Mouse (Mus musculus): ENCODE results near the gene Babam2. TPM values are rescaled to one million over a fixed set of nuclear protein-coding genes. Genes with fewer than 3 reads are reported as not detected.

Babam2 gene
- total RNA-seq, 2 experiments from 2014 or later, result 39.5 to 45.2 TPM

- H3K4me3 ChIP-seq, result no peak overlapping the region
- intact Hi-C loops (cut with DNase I), result no loop called here
- no peak for DNase-seq (ENCODE audit: extremely low spot score in 1 of 2, low spot score in 2 of 2)
- TF ChIP-seq CTCF (IDR thresholded peaks at IDR 0.05), result no peak
- no peak overlapping the region for H3K27ac ChIP-seq
Observed at GRCm38 (mm10) chr5:31905808-31906207, 208.3 kb downstream of the Babam2 start.

GRCm38 (mm10) chr5:31906286-31906951 is 208.9 kb downstream of the Babam2 start:
- Histone ChIP-seq H3K4me3 (no peak overlapping the region), H3K27ac (no peak overlapping the region)
- no peak for TF ChIP-seq CTCF (IDR thresholded peaks at IDR 0.05)
- intact Hi-C loops (cut with DNase I), result no loop called here
- no peak for DNase-seq (ENCODE audit: extremely low spot score in 1 of 2, low spot score in 2 of 2)

DNA sequence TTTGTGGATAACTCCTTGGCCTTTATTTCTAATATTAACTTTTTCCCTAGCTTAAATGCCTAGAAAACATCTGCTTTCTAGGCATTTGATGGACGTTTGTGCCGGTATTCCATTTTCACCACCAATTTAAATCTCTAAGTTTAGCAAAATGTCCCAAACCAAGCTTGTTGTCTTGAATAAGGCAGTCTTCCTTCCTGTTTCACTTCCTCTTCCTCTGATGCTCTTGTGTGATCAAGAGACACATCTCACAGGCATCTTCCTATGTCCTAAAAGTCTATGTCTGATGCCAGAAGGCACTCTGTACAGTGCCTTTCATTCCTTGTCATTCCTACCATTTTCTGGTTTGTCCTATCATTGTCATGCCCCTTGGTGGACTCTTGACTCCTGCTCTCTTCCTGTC is 210.5 kb downstream of the Babam2 start:
- Histone ChIP-seq H3K4me3 (no peak overlapping the region), H3K27ac (no peak overlapping the region)
- intact Hi-C loops (cut with DNase I), result no loop called here
- TF ChIP-seq CTCF (IDR thresholded peaks at IDR 0.05), result no peak
- no peak for DNase-seq (ENCODE audit: extremely low spot score in 1 of 2, low spot score in 2 of 2)

DNA sequence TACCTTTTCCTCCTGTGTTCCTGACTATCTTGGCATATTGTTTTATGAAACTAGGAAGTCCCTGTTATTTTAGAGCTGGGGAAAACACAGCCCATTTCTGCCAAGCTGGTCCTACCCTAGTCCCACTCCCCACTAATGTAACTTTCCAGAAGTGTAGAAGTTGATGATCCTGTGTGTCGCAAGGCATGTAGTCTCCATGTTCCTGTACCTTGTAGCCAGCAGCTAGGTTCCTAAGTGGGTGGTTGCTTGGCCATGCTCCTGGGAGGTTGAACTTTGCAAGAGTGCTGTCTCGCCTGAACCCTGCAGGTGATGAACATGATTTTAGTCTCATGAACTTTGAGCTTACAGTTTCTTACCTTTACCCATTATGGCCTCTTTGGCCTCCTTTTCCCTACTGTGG is 211.3 kb downstream of the Babam2 start:
- no peak for TF ChIP-seq CTCF (IDR thresholded peaks at IDR 0.05)
- no peak overlapping the region for H3K4me3 ChIP-seq
- intact Hi-C loops (cut with DNase I), result no loop called here
- DNase-seq (ENCODE audit: extremely low spot score in 1 of 2, low spot score in 2 of 2), result no peak
- H3K27ac ChIP-seq, result no peak overlapping the region

GRCm38 (mm10) chr5:31916241-31916640 is 218.8 kb downstream of the Babam2 start:
- no peak for TF ChIP-seq CTCF (IDR thresholded peaks at IDR 0.05)
- intact Hi-C loops (cut with DNase I), result no loop called here
- Histone ChIP-seq H3K4me3 (no peak overlapping the region), H3K27ac (no peak overlapping the region)
- no peak for DNase-seq (ENCODE audit: extremely low spot score in 1 of 2, low spot score in 2 of 2)

DNA sequence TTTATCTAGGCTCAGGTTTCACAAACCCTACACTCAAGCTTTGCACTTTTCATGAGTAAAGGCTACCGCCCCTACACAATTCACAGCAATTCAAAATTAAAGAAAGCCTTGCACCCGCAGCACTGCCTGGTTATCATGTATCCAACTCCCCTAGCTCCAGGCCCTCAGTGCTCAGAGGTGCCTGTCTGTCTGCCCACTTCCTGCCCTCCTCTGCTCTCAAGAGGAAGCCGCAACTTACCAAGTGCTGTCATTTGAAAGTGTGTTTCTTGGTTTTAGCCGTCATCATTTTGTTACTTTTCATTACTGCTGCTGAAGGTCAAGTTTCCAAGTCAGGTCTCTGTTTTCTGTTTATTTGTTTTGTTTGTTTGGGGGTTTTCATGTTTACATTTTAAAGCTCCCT is 221.1 kb downstream of the Babam2 start:
- TF ChIP-seq CTCF (IDR thresholded peaks at IDR 0.05), result no peak

DNA sequence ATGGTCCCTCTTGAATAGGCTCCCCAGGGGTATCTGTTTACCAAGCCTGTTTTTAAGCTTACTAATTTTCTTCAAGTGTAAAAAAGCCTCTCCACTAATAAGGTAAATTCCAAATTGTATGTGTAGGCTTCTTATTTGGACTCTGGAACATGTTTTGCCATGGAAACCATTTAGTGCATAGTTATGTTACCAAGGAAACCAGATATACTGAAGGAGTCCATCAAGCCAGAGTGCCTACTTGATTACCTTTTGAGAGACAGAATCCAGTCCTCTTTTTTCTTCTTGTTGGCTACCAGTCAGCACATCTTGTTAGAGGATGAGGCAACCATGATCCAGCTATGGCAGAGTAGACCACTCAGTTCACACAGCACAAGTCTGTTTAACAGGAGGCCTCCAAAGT is 222.6 kb downstream of the Babam2 start:
- Histone ChIP-seq H3K4me3 (no peak overlapping the region), H3K27ac (no peak overlapping the region)
- no peak for DNase-seq (ENCODE audit: extremely low spot score in 1 of 2, low spot score in 2 of 2)
- intact Hi-C loops (cut with DNase I), result no loop called here
- TF ChIP-seq CTCF (IDR thresholded peaks at IDR 0.05), result no peak

More for the DNA sequence above, 221.1 kb downstream of the Babam2 start:
- no peak for DNase-seq (ENCODE audit: extremely low spot score in 1 of 2, low spot score in 2 of 2)
- Histone ChIP-seq H3K4me3 (no peak overlapping the region), H3K27ac (no peak overlapping the region)
- intact Hi-C loops (cut with DNase I), result no loop called here

DNA sequence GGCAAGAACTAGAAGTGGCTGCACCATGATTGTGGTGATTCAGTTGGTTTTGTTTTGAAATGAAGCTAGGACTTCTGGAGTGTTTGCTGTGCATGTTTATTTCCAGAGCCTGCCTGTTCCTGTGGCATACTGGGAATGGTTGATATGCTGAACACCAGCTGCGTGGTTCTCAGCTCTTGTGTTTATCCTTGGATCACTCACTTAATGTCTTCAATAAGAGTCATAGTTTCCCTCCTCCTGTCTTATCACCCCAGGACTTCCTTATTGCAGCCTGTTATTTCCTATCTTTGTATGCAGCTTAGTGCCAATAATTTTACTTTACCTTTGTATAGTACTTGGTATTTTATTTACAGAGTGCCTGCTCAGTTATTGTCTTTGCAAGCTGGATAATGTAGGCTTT is 223.4 kb downstream of the Babam2 start:
- Histone ChIP-seq H3K27ac (no peak overlapping the region), H3K4me3 (no peak overlapping the region)
- intact Hi-C loops (cut with DNase I), result no loop called here
- no peak for DNase-seq (ENCODE audit: extremely low spot score in 1 of 2, low spot score in 2 of 2)
- TF ChIP-seq CTCF (IDR thresholded peaks at IDR 0.05), result no peak

GRCm38 (mm10) chr5:31924075-31924474 is 226.6 kb downstream of the Babam2 start:
- intact Hi-C loops (cut with DNase I), result no loop called here
- no peak for TF ChIP-seq CTCF (IDR thresholded peaks at IDR 0.05)

GRCm38 (mm10) chr5:31926551-31926950 is 229.1 kb downstream of the Babam2 start:
- intact Hi-C loops (cut with DNase I), result loop anchor here (5.0 kb wide), 1 partner anchor 211 kb away; the partner anchor contains the start of gene Fosl2

More at GRCm38 (mm10) chr5:31924075-31924474, 226.6 kb downstream of the Babam2 start:
- Histone ChIP-seq H3K27ac (no peak overlapping the region), H3K4me3 (no peak overlapping the region)
- DNase-seq (ENCODE audit: extremely low spot score in 1 of 2, low spot score in 2 of 2), result no peak

DNA sequence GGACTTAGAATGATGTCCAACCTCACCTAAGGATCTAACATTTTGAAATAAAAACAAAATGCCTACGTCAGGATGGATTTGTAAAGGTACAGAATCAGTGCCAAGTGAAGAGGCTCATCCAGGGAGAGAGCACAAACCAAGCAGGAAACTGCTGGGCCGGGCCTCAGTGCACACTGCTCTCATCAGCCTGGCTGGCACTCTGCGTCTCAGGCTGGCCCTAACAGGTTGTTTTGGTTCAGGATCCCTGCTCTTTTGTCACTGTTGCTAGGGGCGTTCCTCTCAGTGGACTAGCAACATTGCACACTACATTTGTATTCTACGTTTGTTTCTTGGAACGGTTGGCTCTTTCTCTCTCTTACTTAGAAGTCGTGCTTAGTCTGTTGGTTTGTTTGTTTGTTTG is 231.5 kb downstream of the Babam2 start:
- Histone ChIP-seq H3K27ac (no peak overlapping the region), H3K4me3 (no peak overlapping the region)
- intact Hi-C loops (cut with DNase I), result loop anchor here (5.0 kb wide), 1 partner anchor 208 kb away; the partner anchor contains the start of gene Fosl2
- TF ChIP-seq CTCF (IDR thresholded peaks at IDR 0.05), result no peak
- DNase-seq (ENCODE audit: extremely low spot score in 1 of 2, low spot score in 2 of 2), result peak in 1 of 2 experiments; percentile 18

More at GRCm38 (mm10) chr5:31926551-31926950, 229.1 kb downstream of the Babam2 start:
- H3K4me3 ChIP-seq, result no peak overlapping the region
- peak; percentile 47 for TF ChIP-seq CTCF (IDR thresholded peaks at IDR 0.05)
- no peak for DNase-seq (ENCODE audit: extremely low spot score in 1 of 2, low spot score in 2 of 2)
- no peak overlapping the region for H3K27ac ChIP-seq

DNA sequence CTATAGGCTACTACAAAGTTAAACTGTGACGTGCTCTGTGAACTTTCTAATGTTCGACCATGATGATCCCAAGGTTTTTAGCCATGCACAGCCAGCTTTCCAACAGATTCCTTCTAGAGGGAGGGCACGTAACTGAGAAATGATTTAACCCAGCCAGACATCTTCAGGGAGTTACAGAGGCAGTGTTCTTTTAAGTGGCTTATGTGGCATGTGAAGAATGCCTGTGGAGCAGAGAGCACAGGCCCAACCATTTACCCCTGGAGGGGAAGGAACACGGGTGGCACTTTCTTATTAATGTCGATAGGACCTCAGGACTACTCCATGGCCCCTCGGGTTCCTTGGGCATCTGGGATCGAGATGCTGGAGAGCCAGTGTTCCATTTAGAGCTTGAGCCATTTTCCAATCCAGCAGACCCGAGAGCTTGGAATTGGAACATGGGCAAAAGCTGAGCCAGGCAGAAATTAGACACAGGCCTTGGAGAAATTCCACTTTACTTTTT is 233.7 kb downstream of the Babam2 start:
- Histone ChIP-seq H3K27ac (no peak overlapping the region), H3K4me3 (no peak overlapping the region)
- DNase-seq (ENCODE audit: extremely low spot score in 1 of 2, low spot score in 2 of 2), result no peak
- TF ChIP-seq CTCF (IDR thresholded peaks at IDR 0.05), result no peak
- intact Hi-C loops (cut with DNase I), result no loop called here

DNA sequence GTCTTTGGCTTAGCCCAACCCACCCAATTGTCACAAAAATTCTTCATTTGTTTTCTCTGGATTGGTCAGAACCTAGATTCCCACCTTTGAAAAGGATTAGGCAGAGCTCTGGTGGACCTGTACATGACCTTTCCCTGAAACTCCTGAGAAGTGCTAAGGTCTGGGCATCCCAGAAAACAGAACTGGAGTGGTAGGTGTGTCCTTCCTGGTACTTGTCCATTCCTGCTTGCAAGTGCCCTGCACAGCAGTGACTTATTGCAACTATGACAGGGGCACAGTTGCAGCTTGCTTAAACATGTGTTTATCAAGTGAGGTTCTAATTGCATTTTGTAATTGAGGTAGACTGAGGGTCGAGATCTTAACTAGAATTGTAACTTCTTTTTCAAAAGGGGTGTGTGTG is 234.2 kb downstream of the Babam2 start:
- intact Hi-C loops (cut with DNase I), result no loop called here
- no peak for DNase-seq (ENCODE audit: extremely low spot score in 1 of 2, low spot score in 2 of 2)
- Histone ChIP-seq H3K4me3 (no peak overlapping the region), H3K27ac (no peak overlapping the region)
- TF ChIP-seq CTCF (IDR thresholded peaks at IDR 0.05), result no peak

Data from left cerebral cortex, adult 2 months (tissue).